Mouse (Mus musculus) kidney, embryonic 14.5 days (tissue): ENCODE results near the gene Ubash3b. TPM values are rescaled to one million over a fixed set of nuclear protein-coding genes. Genes with fewer than 3 reads are reported as not detected.

Source experiments
- ATAC-seq: fragments of 200-750 bp; cut with Nextera tagmentation; 2 replicates; pipeline ENCODE4 v1.8.0; 2017; ENCODE audit warnings: moderate number of reproducible peaks, mild to moderate bottlenecking, moderate TSS enrichment, moderate library complexity; ENCODE audit not compliant: low FRiP score, low TSS enrichment
- H3K27ac ChIP-seq: fragments of 300-500 bp; sonication (generic); 2 replicates; pipeline ENCODE4 v1.5.1; 2014; ENCODE audit warnings: low read depth, mild to moderate bottlenecking, low read length, moderate library complexity, mixed read lengths
- H3K27me3 ChIP-seq: fragments of 300-500 bp; sonication (generic); 2 replicates; pipeline ENCODE4 v1.6.1; 2014; ENCODE audit warnings: mild to moderate bottlenecking, low read length; ENCODE audit not compliant: control insufficient read depth, insufficient read depth
- H3K36me3 ChIP-seq: fragments of 300-500 bp; sonication (generic); 2 replicates; pipeline ENCODE4 v1.6.1; 2014; ENCODE audit warnings: low read length, mixed read lengths; ENCODE audit not compliant: control insufficient read depth, insufficient read depth
- H3K4me1 ChIP-seq: fragments of 300-500 bp; sonication (generic); 2 replicates; pipeline ENCODE4 v1.6.1; 2014; ENCODE audit warnings: low read length, mixed read lengths; ENCODE audit not compliant: control insufficient read depth, insufficient read depth
- H3K4me2 ChIP-seq: fragments of 300-500 bp; sonication (generic); replicated peaks from 2 replicates; pipeline ENCODE4 v1.6.1; 2014; ENCODE audit warnings: low read depth, mild to moderate bottlenecking, low read length
- H3K4me3 ChIP-seq: fragments of 300-500 bp; sonication (generic); 2 replicates; pipeline ENCODE4 v1.5.1; 2014; ENCODE audit warnings: mild to moderate bottlenecking, low read length
- H3K9ac ChIP-seq: fragments of 300-500 bp; sonication (generic); 2 replicates; pipeline ENCODE4 v1.6.1; 2014; ENCODE audit warnings: low read depth, mild to moderate bottlenecking, low read length, moderate library complexity
- H3K9me3 ChIP-seq: fragments of 300-500 bp; sonication (generic); 2 replicates; pipeline ENCODE4 v1.6.1; 2016; ENCODE audit warnings: low read length; ENCODE audit not compliant: control insufficient read depth
- WGBS: fragments of 180-500 bp; shearing (Covaris S2); extraction: QIAGEN DNeasy Blood & Tissue Kit; methylation state at CpG from one replicate; pipeline ENCODE4 v1.1.7; 2014; 5-methylcytosine and 5-hydroxymethylcytosine counted together
- polyA plus RNA-seq: library from polyadenylated mRNA; unstranded; fragments of >200 nt; fragmentation: Nextera tagmentation; extraction: Ambion mirVana; gene quantifications from 2 replicates; pipeline ENCODE4 v1.2.1, GENCODE M21; 2014

Gene Ubash3b
- polyA plus RNA-seq, 1 experiment from 2014 or later, result 9.3 TPM

- Histone ChIP-seq H3K27me3 (no peaks in the 10 kb centered on the region), H3K27ac (no peak overlapping the region), H3K4me1 (no peaks in the 10 kb centered on the region), H3K36me3 (no peaks in the 10 kb centered on the region), H3K9me3 (no peaks in the 10 kb centered on the region), H3K4me3 (no peak overlapping the region), H3K4me2 (no peak overlapping the region), H3K9ac (no peak overlapping the region)
- WGBS, result 77% methylated on average over 6 of the region's 6 CpGs
- no peak for ATAC-seq
Observed at GRCm38 (mm10) chr9:41029827-41030226, 131.7 kb downstream of the Ubash3b start.

DNA sequence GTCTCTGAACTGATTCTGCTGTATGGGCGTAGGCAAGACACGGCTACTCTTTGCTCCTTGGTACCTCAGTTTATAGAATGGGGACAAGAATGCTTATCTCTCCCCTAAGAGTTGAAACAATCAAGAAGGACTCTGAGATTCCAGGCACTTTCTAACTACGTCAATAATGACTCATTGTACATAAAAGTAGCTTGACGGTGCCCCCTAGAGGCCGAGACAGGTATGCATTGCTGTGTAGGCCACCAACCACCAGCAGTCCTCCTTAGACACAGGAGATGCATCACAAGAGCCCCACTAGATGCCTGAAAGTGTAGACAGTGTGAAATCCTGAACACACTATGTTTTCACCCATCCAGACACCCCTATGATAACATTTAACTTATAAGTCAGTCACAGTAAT lies 133.0 kb downstream of the Ubash3b start:
- H3K4me3 ChIP-seq, result no peak overlapping the region
- no peaks in the 10 kb centered on the region for H3K27me3 ChIP-seq
- no peak for ATAC-seq
- no peaks in the 10 kb centered on the region for H3K36me3 ChIP-seq
- H3K27ac ChIP-seq, result no peak overlapping the region
- H3K9ac ChIP-seq, result no peak overlapping the region
- no peaks in the 10 kb centered on the region for H3K9me3 ChIP-seq
- H3K4me2 ChIP-seq, result no peak overlapping the region
- 46% methylated on average over 5 of the region's 5 CpGs for WGBS
- H3K4me1 ChIP-seq, result no peaks in the 10 kb centered on the region

- no peak overlapping the region for H3K27ac ChIP-seq
- peaks cover 2% of the 10 kb centered on the region; the same call in 1 of the 2 replicates for H3K36me3 ChIP-seq
- WGBS, result 67% methylated on average over 3 of the region's 3 CpGs
- ATAC-seq, result no peak
- H3K9ac ChIP-seq, result no peak overlapping the region
- no peaks in the 10 kb centered on the region for H3K9me3 ChIP-seq
- H3K27me3 ChIP-seq, result no peaks in the 10 kb centered on the region
- H3K4me3 ChIP-seq, result no peak overlapping the region
- H3K4me1 ChIP-seq, result no peaks in the 10 kb centered on the region
- H3K4me2 ChIP-seq, result no peak overlapping the region
Observed at GRCm38 (mm10) chr9:41021690-41022089, 139.8 kb downstream of the Ubash3b start.

DNA sequence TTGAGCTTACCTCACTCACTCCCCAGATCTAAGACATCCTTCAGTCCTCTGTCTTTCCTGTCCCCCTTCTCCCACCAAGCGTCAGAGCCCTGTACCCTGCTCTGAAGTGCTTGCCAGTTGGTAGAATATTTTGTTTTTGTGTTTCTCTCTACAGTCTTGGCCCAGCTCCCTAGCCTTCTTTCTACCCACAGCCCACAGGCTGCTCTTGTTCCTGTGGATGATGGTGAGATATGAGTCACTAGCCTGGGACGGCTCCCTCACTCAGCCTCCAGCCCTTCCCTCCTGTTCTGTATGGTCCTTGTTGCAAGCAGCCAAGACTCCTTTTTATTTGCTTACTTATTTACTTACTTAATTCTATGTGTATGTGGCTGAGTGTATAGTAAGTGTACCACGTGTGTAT lies 141.0 kb downstream of the Ubash3b start:
- no peak overlapping the region for H3K4me3 ChIP-seq
- no peak overlapping the region for H3K27ac ChIP-seq
- H3K4me2 ChIP-seq, result no peak overlapping the region
- H3K9ac ChIP-seq, result no peak overlapping the region
- H3K4me1 ChIP-seq, result no peaks in the 10 kb centered on the region
- H3K9me3 ChIP-seq, result no peaks in the 10 kb centered on the region
- WGBS, result 82% methylated on average over 3 of the region's 3 CpGs
- peaks cover 2% of the 10 kb centered on the region; the same call in 1 of the 2 replicates for H3K36me3 ChIP-seq
- H3K27me3 ChIP-seq, result no peaks in the 10 kb centered on the region
- no peak for ATAC-seq

DNA sequence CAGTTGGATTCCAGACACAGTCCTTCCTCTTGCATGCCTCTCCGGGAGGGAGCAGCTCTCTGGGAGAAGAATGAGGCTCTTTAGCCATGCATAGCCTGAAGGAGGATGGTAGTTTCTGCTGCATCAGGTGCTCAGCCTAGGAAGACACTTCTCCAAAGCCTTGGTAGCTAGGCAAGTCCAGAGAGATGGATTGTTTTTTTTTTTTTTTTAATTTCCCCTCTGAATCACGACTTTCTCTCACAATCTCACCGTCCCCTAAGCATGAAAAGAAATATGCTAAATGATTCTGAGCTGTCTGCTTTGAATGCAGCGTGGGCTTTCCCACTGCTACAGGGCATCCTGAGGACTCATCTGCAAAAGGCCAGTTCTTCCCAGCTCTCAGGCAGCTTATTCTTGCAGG lies 147.0 kb downstream of the Ubash3b start:
- H3K27me3 ChIP-seq, result no peaks in the 10 kb centered on the region
- WGBS, result 68% methylated on average over 4 of the region's 4 CpGs
- H3K36me3 ChIP-seq, result no peaks in the 10 kb centered on the region; the same call in 1 of the 2 replicates
- no peak overlapping the region for H3K9ac ChIP-seq
- H3K4me3 ChIP-seq, result no peak overlapping the region
- no peaks in the 10 kb centered on the region for H3K4me1 ChIP-seq
- H3K9me3 ChIP-seq, result no peaks in the 10 kb centered on the region
- no peak for ATAC-seq
- no peak overlapping the region for H3K4me2 ChIP-seq
- H3K27ac ChIP-seq, result no peak overlapping the region

DNA sequence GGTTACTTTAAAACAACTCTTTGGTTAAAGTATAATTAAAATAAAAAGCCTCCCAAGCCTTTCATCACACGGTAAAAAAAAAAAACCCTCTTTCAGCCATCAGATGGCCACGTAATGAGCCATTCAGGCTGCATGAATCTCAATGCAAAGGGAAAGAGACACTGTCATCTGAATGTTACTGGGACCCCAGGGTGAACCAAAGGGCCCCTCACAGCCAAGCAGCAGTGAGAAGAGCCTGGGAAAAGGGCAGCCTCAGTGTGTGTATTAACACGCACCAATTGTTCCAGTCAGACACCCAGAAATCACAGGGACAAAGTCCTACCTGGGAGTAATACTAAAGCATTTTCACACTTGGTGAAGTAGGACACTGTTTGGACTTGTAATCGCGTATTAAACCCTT lies 149.0 kb downstream of the Ubash3b start:
- no peak overlapping the region for H3K9ac ChIP-seq
- no peak for ATAC-seq
- no peaks in the 10 kb centered on the region for H3K4me1 ChIP-seq
- H3K4me3 ChIP-seq, result no peak overlapping the region
- H3K27ac ChIP-seq, result no peak overlapping the region
- no peaks in the 10 kb centered on the region; the same call in 1 of the 2 replicates for H3K36me3 ChIP-seq
- H3K9me3 ChIP-seq, result no peaks in the 10 kb centered on the region
- H3K27me3 ChIP-seq, result no peaks in the 10 kb centered on the region
- H3K4me2 ChIP-seq, result no peak overlapping the region
- WGBS, result 86% methylated on average over 5 of the region's 5 CpGs

DNA sequence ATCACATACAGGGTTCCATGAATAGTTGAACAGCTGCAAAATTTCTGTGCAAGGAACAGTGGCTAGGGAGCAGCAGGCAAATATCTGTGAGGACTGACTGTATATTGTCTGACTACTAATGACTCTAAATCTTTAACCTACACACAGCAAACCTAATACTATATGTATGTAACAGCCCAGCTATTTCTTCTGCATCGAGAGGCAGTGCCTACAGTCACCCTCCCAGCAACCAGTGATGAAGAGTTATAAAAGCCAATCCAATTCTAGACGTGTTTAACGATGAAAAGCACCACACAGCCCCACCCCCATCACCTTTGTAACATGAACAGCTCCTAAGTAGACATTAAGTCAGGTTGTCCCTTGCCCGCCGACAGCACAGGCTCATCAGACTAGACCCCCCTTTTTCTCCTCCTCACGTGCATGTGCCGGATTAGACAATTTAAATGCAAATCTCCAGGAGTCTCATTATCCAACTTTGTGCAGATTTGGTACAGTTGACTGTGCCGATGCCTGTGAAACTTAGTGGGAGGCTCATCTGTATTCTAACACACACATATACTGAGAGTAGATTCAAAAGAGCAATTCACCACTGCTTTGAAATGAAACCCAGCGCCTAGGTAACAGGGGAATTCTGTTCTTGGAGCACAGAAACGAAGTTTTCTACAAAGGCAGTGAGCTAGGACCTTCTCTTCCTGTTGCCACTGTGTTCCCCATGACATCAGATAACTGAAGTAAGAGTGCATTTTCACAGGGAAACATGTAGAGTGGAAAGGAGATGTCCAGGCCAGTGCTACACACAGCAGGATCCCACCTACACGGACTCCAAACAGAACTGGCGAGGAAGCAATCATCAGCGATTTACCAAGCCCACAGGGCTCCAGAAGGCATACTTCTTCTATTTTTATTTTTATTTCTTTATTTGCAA lies 149.7 kb downstream of the Ubash3b start:
- Histone ChIP-seq H3K27ac (no peak overlapping the region), H3K36me3 (no peaks in the 10 kb centered on the region; the same call in 1 of the 2 replicates), H3K4me2 (no peak overlapping the region), H3K4me1 (no peaks in the 10 kb centered on the region), H3K4me3 (no peak overlapping the region), H3K9ac (no peak overlapping the region), H3K27me3 (no peaks in the 10 kb centered on the region), H3K9me3 (no peaks in the 10 kb centered on the region)
- ATAC-seq, result no peak
- WGBS, result 60% methylated on average over 13 of the region's 13 CpGs

DNA sequence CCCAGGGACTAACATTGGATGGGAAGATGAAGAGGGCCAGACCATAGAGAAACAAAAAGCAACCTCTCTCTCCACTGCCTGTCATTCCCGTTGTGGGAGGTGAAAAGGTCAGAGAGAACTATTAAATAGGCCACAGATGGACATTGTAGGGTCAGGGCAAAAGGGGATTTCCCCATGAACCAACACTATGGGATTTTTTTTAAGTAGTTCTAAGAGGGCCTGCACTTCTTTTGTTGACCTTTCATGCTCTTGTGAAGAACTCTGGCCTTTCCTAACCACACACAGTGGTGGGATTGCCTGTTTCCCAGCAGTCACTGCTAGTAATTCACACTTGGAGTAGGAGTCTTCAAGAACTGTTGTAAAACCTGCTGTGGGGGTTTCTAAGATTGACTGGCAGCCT lies 153.7 kb downstream of the Ubash3b start:
- Histone ChIP-seq H3K4me3 (no peak overlapping the region), H3K36me3 (no peaks in the 10 kb centered on the region), H3K27me3 (no peaks in the 10 kb centered on the region), H3K9ac (no peak overlapping the region), H3K27ac (no peak overlapping the region), H3K9me3 (no peaks in the 10 kb centered on the region), H3K4me2 (no peak overlapping the region), H3K4me1 (no peaks in the 10 kb centered on the region)
- no peak for ATAC-seq
- WGBS, result 30% methylated on average over 1 of the region's 1 CpGs

GRCm38 (mm10) chr9:41004415-41004814 lies 157.1 kb downstream of the Ubash3b start, which contains the start of gene Crtam:
Crtam (minus strand) TSS chr9:41004628.
- H3K4me1 ChIP-seq, result no peaks in the 10 kb centered on the region
- no peak for ATAC-seq
- no peak within 1 kb of the TSS for H3K9ac ChIP-seq
- H3K27me3 ChIP-seq, result no peaks in the 10 kb centered on the region
- WGBS, result 59% methylated on average over 4 of the region's 4 CpGs
- H3K27ac ChIP-seq, result no peak within 1 kb of the TSS
- no peaks in the 10 kb centered on the region for H3K36me3 ChIP-seq
- no peak within 1 kb of the TSS for H3K4me3 ChIP-seq
- no peak within 1 kb of the TSS for H3K4me2 ChIP-seq
- H3K9me3 ChIP-seq, result no peaks in the 10 kb centered on the region
